Mouse (Mus musculus): ENCODE measurements around the gene Pcdh15.

Pcdh15 gene

DNA sequence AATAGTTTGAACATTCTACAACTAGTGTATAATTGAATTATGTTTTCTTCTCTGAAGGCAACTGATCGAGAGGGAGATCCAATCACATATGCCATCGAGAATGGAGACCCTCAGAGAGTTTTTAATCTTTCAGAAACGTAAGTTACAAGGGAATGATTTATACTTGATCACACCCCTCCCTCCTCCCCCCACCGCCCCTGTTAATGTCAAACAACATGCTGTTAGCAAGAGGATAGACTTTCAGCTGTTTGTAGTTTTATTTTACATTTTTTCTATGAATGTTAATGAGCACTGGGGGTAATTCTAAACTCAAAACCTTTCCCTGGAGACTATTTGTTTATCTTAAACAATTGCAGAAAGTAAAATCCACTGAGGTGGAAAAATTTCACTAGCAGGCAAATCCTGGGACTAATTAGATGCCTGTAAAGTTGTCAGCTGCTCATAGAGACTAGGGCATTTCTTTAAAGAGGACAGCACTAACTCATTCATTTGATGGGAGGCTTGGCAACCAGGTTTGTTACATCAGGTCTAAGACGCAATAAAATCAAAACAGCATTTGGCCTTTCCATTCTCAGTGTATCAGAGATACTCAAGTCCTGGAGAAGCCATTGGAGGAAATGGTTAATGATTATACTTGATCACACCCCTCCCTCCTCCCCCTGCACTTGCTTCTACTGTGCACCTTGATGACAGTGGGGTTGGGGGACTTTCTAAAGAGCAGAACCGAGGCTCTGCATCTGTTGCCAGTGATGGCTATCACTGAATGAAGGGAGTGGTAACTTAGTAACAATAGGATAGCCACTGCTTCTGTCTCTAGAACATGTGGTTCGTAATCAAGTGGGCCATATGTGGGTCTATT lies 1280.4 kb downstream of the Pcdh15 start:
- in situ Hi-C loops (cut with MboI; ENCODE audit: low pct_unique_long_range_greater_than_20kb in 1 of 2, low sequenced_read_pairs in 2 of 2, unreplicated experiment in 1 of 2), result no loop called here

DNA sequence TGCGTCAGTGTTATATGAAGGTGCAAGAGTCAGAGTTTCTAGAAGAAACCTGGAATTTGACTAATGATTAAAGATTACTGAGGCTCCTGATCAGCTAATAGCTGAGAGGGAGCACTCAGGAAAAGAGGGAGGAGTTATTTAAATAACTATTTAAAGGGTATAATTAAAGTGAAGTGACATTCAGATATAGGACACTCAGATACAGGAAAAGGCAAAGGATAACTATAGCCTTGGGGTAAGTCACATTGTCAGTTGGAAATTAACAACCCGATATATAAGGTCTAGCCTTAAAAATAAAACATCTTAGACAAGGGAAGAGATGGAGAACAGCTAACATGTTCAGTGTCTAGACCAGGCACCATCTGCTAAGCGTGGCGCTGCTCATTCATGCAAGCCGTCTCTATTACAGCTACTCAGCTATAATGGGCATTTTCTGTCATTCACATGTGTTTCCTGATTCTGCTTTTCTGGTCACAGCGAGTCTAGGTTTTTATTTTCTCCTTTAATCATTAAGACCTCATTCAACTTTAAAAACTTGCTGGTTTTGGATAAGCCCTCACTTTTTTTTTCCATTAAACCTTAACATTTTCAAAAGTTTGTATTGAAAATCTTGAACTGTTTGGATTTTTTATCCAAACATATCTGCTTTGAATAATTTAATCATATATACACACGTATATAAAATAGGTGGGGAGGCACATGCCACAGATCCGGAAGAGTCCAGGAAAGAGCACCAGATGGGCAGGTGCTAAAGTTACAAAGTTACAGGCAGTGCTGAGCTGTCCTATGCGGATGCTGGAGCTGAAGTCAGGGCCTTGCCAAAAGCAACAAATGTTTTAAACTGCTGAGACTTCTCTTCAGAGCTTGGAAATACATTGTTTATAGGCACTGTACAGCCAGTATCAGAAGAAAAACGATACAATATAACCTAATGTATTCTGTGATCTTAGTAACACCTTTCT lies 1288.7 kb downstream of the Pcdh15 start:
- in situ Hi-C loops (cut with MboI; ENCODE audit: low pct_unique_long_range_greater_than_20kb in 1 of 2, low sequenced_read_pairs in 2 of 2, unreplicated experiment in 1 of 2), result no loop called here

DNA sequence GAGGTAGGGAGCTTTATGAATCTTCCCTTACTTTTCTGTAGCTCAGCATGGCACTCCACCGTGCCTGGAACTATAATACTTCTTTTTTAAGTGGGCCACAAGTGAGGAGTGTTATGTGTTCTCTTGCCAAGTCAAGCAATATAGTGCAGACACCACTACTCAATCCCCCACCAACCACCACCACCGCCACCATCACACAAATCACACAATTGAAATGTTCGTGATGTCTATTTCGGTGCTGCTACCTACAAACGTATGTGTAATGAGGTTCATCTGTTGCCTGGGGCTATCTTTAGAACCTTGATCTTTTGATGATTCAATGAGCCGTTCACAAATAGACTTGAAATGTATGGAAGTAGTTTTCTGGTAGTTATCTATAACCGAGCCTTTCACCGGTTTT lies 1304.0 kb downstream of the Pcdh15 start:
- in situ Hi-C loops (cut with MboI; ENCODE audit: low pct_unique_long_range_greater_than_20kb in 1 of 2, low sequenced_read_pairs in 2 of 2, unreplicated experiment in 1 of 2), result no loop called here

DNA sequence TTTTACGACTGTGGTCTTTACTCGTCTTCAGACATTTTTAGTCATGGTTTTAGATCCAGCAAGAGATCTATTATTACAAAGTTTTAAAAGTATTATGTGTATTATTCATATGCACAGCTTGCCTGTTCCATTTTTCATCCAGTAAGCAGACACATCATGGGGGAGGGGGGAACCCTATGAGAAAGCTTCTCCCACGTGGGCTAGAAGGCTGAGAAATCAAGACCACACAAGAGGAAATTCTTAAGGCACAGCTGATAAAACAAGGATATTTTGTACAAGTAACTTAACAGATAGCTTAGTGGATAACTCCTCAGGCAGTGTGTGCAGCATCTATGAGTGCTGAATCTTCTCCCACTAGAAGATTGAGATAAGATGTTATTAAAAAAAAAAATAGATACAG lies 1314.9 kb downstream of the Pcdh15 start:
- in situ Hi-C loops (cut with MboI; ENCODE audit: low pct_unique_long_range_greater_than_20kb in 1 of 2, low sequenced_read_pairs in 2 of 2, unreplicated experiment in 1 of 2), result no loop called here

DNA sequence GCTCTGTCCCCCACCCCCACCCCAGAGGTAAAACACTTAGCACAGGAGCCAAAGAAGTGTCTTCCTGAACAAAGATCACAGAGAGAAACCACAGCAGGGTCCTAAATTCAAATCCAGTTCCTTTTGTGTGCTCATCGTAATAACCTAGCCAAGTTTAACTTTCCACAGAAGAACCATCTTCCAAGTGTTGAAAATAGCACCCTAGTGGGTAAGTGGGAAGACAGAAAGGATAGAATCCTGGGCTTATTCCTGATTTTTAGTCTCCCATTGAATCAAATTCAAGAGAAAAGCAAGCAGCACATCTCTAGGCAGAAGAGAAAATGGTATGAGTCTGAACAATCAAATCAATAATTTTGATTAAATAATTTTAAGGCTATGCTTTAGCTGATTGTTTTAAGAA lies 1315.8 kb downstream of the Pcdh15 start:
- in situ Hi-C loops (cut with MboI; ENCODE audit: low pct_unique_long_range_greater_than_20kb in 1 of 2, low sequenced_read_pairs in 2 of 2, unreplicated experiment in 1 of 2), result no loop called here

DNA sequence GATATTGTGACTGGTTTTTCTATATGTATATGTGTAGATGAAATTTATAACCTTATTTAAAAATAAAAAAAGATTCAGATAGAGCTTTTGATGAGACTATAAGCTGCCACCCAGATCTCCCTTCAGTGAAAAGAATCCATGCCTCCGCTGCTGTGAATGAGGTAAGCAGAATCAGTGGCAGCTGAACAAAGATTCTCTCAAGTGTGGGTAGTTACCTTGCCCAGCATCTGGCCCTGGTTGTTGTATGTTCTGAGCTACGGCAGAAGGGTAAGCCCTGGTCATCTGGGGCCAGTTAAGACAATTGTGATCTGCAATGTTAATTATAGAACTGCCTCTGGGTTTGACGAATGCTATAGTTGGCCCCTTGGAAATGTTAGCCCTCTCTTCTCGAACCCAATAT lies 1316.2 kb downstream of the Pcdh15 start:
- in situ Hi-C loops (cut with MboI; ENCODE audit: low pct_unique_long_range_greater_than_20kb in 1 of 2, low sequenced_read_pairs in 2 of 2, unreplicated experiment in 1 of 2), result no loop called here

DNA sequence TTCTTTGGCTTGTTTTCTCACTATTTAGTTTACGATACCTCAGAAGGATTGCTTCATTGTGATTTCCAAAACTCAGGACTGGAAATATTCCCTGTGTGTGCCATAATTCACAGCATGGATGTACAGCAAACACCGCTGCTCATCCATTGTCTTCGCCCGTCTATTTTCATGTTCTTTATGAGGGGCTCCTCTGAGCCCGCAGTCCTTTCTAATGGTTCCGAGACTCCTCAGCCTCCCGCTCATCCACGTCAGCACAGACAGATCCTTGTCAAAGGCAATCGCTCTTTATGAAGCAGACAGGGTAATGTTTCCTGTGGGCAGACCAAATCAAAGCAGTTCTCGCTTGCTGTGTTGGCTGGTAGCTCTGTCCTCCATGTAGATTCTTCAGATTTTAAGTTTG lies 1316.8 kb downstream of the Pcdh15 start:
- in situ Hi-C loops (cut with MboI; ENCODE audit: low pct_unique_long_range_greater_than_20kb in 1 of 2, low sequenced_read_pairs in 2 of 2, unreplicated experiment in 1 of 2), result no loop called here

DNA sequence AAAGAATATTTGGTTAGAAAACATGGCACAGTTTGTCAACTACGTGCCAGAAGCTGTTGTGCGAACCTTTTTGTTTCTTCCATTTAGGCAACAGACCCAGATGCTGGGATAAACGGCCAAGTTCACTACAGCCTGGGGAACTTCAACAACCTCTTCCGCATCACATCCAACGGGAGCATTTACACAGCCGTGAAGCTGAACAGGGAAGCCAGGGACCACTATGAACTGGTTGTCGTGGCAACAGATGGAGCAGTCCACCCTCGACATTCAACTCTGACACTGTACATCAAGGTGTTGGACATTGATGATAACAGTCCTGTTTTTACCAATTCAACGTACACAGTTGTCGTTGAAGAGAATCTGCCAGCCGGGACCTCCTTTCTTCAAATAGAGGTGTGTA lies 1350.9 kb downstream of the Pcdh15 start:
- in situ Hi-C loops (cut with MboI; ENCODE audit: low pct_unique_long_range_greater_than_20kb in 1 of 2, low sequenced_read_pairs in 2 of 2, unreplicated experiment in 1 of 2), result no loop called here

DNA sequence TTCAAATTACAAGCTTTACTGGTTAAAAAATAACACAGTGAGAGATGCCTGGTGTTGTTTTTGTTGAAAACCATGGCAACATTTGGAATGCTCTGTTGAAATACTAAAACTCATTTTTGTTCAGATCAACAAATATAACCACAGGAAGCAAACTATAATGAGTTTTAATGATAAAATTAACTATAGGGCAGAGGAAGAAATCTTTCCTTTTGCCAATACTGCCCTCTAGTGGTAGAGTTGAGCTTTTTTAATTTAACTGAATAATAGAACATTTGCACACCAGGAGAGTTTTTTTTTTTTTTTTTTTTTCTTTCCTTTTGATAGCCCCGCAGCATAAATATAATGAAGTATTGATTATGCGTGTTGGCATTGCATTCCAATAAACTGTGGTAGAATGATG lies 1364.8 kb downstream of the Pcdh15 start:
- in situ Hi-C loops (cut with MboI; ENCODE audit: low pct_unique_long_range_greater_than_20kb in 1 of 2, low sequenced_read_pairs in 2 of 2, unreplicated experiment in 1 of 2), result no loop called here

DNA sequence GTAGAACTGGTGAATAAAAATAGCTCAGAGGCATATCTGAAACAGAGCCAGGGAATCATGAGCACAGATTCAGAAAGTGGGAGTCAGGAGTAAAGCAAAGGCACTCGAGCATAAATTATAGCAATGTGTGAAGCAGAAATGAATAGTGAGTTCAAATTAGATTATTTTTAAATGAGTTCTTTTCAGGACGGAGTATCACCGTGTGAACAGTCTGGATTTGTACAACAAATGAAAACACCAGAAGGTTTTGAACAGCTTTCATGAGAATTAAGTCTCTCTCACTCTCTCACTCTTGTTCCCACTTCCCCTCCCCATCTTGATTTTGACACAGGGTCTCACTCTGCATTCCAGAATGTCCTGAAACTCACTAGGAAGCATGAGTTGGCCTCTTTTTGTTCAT lies 1381.6 kb downstream of the Pcdh15 start:
- in situ Hi-C loops (cut with MboI; ENCODE audit: low pct_unique_long_range_greater_than_20kb in 1 of 2, low sequenced_read_pairs in 2 of 2, unreplicated experiment in 1 of 2), result no loop called here

DNA sequence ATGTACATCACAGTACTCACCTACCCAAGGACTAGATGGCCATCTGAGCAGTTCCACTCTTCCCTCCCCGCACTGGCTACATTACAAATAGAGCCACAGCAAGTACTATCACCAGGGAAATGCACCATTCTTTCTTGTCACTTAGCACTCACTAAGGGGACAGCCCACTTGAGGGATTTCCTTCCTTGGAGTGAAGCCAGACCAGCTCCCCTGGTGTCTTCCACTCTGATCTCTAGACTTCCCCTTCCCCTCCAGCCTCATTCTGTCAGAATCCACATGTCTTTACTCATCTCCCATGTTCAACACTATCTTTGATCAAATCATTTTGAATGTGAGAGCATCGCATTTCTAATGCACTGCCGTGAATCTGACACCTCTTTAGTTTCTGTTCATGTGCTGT lies 1413.2 kb downstream of the Pcdh15 start:
- in situ Hi-C loops (cut with MboI; ENCODE audit: low pct_unique_long_range_greater_than_20kb in 1 of 2, low sequenced_read_pairs in 2 of 2, unreplicated experiment in 1 of 2), result no loop called here

DNA sequence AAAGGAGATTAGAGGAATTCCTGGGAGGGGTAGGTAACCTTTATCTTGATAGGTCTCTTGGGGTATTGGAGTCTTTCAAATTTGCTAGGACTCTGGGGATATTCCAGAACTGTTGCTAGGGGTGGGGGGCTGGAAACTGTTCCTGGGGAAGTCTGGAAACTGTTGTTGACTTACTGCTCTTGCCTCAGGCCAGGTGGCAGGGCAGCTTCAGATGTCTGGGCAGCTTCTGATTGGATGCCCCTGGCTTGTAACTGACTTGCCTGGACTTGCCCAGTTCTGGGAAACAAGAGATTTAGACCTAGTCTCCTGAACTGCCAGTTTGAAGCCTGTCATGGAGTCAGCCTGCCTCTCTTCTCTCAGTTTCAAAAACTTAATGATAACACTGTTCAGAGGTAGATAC lies 1414.6 kb downstream of the Pcdh15 start:
- in situ Hi-C loops (cut with MboI; ENCODE audit: low pct_unique_long_range_greater_than_20kb in 1 of 2, low sequenced_read_pairs in 2 of 2, unreplicated experiment in 1 of 2), result no loop called here

DNA sequence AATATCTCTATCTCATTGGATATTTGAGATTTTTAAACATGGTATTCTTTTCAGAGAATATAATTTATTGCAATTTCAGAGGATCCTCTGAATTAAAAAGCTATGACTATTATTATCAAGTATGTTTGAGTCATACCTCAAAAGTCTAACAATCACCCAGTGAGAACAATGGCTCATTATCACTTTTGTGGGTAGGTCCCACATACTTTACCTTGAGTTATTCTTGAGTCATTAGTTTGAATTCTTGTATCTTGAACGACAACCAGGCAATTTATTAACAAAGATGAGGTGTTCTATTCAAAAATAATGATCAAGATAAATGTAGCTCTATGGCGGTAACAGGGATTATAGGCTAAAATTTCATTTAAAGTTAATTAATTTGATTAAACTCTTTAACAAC lies 1439.2 kb downstream of the Pcdh15 start:
- in situ Hi-C loops (cut with MboI; ENCODE audit: low pct_unique_long_range_greater_than_20kb in 1 of 2, low sequenced_read_pairs in 2 of 2, unreplicated experiment in 1 of 2), result no loop called here

DNA sequence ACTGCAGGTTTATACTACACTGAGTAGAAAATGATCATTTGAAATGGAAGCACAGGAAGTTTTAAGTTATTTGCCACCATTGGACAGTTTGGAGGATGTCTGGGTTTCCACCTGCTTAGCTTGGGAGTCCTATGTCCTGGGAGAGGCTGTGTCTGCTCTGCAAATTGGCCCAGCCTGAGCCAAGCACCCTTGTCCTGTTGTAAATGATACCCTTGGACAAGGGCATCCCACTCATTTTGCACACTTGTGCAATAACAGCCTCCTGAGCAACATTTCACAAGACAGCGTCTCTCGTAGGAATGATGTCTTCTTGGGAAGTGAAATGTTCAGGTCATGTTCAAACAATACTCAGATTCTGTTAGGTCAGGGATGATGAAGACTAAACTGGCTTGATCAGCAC lies 1456.2 kb downstream of the Pcdh15 start:
- in situ Hi-C loops (cut with MboI; ENCODE audit: low pct_unique_long_range_greater_than_20kb in 1 of 2, low sequenced_read_pairs in 2 of 2, unreplicated experiment in 1 of 2), result no loop called here

DNA sequence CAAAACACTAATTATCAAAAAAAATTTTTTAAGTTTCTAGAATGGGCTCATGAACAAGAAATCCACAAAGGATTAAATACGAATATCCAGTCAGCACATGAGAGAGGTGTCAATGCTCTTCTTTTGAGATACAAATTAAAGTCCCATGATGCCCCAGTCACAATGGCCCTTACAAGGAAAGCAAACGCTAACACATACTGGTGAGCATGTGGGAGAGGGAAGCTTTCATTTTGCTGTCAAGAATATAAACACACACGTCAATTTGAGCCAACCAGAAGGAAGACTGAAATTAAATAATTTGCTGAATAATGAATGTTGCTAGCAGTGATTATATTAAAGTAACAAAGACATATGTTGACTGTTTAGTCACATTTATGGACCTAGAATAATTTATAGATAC lies 1470.5 kb downstream of the Pcdh15 start:
- in situ Hi-C loops (cut with MboI; ENCODE audit: low pct_unique_long_range_greater_than_20kb in 1 of 2, low sequenced_read_pairs in 2 of 2, unreplicated experiment in 1 of 2), result no loop called here

DNA sequence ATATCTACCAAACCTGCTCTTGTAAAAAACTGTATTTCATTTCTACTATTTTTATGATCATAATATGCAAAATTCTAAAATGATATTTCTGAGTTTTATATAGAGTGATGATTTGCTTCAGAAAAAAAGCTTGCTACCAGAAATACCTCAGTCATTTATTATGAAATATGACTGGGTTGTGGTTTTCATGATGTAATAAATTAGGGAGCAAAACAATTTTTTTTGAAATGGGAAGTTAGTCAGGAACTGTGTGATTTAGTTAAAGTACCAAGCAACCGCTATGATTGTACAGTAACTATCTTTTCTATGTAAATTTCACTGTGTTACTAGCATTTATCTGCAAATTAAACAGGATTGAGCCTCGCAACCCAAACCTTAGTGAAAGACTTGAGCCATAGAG lies 1480.8 kb downstream of the Pcdh15 start:
- in situ Hi-C loops (cut with MboI; ENCODE audit: low pct_unique_long_range_greater_than_20kb in 1 of 2, low sequenced_read_pairs in 2 of 2, unreplicated experiment in 1 of 2), result no loop called here

DNA sequence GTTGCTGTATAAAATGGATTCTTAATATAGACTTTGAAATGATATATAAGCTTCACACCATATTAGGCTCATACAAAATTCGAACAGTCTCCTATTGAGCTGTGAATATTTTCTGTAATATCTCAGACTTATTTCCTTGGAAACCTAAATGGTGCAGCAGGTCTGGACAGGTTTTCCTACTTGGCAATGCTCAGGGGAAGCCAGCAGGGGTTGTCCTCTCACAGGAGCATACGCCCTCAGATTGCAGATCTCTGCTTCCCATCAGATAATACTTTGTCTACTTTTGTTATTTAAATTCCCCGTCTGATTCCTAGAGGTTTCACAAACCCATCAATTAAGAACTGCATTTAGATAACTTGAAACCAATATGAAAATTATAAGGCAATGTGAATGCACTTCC lies 1492.7 kb downstream of the Pcdh15 start:
- in situ Hi-C loops (cut with MboI; ENCODE audit: low pct_unique_long_range_greater_than_20kb in 1 of 2, low sequenced_read_pairs in 2 of 2, unreplicated experiment in 1 of 2), result no loop called here

DNA sequence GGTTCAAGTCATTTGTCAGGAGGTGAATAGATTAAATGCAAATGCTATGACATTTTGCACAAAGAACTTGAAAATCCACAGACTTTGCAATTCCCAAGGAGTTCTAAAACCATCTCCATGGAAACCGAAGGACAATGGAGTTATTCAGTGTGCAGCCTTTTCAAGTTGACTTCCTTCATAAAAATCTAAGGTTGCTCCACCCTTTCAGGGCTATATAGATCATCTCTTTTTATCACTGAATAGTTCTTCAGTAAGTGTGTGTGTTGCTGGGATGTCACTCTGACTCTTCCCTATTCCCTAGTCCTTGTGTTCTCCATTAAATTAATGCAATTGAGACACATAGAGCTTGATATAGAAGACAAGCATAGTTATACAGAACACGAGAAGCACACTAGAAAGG lies 1508.5 kb downstream of the Pcdh15 start:
- in situ Hi-C loops (cut with MboI; ENCODE audit: low pct_unique_long_range_greater_than_20kb in 1 of 2, low sequenced_read_pairs in 2 of 2, unreplicated experiment in 1 of 2), result no loop called here

DNA sequence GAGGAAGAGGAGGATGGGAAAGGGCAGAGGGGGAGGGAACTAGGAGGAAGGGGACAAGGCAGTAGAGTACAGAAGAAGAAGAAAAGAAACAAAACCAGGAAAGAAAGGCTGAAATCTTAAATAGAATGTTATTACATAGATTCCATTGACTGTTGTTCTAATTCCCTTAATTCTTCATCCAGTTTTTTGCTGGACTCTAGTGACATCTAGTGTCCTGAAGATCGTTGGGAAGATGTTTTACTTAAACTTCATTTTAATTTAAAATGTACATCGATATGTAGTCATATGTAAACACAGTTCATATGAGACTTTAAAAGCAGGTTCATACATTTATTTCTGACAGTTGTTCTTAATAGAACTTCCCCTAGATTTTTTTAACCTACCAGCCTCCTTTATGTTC lies 1522.7 kb downstream of the Pcdh15 start:
- in situ Hi-C loops (cut with MboI; ENCODE audit: low pct_unique_long_range_greater_than_20kb in 1 of 2, low sequenced_read_pairs in 2 of 2, unreplicated experiment in 1 of 2), result no loop called here

DNA sequence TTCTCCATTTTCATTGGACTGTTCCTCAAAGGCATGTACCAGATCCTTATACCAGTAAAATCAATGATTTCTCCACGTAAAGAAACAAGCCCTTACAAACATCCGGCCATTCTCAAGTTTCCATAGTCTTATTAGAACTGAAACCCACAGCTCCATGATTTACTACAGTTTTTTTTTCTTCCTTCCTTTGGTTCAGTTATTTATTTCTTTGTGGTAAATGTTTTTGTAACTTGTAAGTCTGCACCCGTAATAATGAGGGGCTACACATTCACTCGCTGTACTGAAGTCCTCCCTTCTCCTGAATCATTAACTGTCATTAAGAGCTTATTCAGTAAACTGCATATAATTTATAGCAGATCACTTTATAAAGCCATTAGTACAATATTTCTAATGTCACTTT lies 1526.6 kb downstream of the Pcdh15 start:
- in situ Hi-C loops (cut with MboI; ENCODE audit: low pct_unique_long_range_greater_than_20kb in 1 of 2, low sequenced_read_pairs in 2 of 2, unreplicated experiment in 1 of 2), result no loop called here

All from mouse embryonic stem cell (cell line).